Mouse (Mus musculus) embryo, embryonic 10.5 days (tissue): Measurements from ENCODE around the gene Yy1.
A peak's percentile ranks its signal among the peaks of the same experiment; 100 is the strongest.
"Not testable (repeated sequence)": the region's sequence is repeated elsewhere in the genome, so short reads cannot be mapped to it uniquely, and the experiment has no call there.

Experiments used
- DNase-seq: peaks from one replicate; pipeline ENCODE4 v3.0.0-alpha.2; 2015; ENCODE audit warnings: low spot score

The Yy1 gene

GRCm38 (mm10) chr12:108826958-108827535 is 34.3 kb downstream of the Yy1 start:
- DNase-seq: no peak

DNA sequence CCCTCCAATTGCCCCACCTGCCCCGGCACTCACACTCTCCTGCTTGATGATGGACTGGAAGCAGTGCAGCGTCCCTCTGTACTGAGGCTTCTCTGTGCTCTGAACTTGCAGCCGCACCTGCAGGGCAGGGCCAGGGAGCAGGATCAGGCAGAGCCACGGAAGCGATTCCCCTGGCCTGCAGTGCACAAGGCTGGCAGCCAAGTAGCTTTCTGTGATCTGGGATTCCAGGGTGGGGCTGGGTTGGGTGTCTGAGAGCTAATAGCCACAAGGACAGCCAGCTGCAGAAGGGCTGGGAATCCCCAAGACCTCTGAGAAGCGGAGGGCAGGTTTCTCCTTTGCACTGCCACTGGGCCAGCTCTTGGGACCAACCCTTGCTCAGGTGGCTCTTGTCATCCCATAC is 34.9 kb downstream of the Yy1 start:
- DNase-seq: no peak

- DNase-seq: no peak
These were observed 36.9 kb downstream of the Yy1 start for GRCm38 (mm10) chr12:108829636-108830035.

DNA sequence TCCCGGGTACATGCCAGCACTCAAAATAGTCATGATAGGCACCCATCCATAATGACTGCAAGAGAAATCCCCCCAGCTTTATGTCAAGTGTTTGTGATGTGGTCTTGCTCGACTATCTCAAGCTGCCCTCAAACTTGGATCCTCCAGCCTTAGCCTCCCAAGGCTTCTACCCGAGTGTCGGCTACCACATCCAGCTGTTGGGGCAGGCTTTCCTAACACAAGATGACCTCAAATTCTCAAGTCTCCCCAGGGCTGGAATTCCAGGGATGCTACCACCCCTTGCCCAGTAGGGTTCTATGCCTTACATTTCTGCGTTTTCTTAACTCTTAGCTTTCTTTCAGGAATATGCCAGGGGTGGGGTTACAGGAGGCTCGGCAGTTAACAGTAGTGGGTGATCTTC is 37.6 kb downstream of the Yy1 start:
- no peak for DNase-seq

DNA sequence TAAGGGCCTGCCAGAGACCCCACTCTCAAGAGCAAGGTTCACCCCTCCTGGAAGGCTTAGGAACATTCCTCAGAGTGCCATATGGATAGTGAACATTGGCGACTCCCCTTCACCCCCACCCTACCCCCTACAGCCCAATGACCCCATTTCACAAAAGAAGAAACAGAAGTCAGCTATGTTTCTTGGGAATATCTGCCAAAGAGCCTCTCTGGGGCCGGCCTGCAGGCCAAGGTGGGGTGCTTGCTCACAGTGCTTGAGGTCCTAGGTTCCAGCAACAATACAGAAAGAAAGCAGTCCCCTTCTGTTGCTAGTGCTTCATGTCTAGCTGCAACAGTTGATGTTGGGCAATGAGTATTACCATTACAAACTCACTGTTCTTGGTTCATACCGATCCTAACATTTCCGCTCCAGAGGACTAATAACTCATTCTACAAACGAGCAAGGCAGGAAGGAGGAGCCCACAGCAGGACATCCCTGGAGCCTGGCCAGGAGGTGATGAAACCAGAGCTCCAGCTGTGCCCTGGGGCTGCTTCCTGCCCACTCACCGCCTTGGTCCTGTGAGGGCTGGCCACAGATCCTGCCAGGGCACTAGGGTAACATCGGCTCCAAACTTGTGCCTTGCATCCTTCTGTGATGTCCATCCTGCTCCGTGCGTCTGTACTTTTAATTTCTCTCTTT is 39.3 kb downstream of the Yy1 start:
- no peak for DNase-seq

- DNase-seq: no peak
These were observed 40.1 kb downstream of the Yy1 start for GRCm38 (mm10) chr12:108832851-108833250.

- DNase-seq: no peak
These were observed 40.6 kb downstream of the Yy1 start for GRCm38 (mm10) chr12:108833408-108833807.

- no peak for DNase-seq
These were observed 41.6 kb downstream of the Yy1 start for GRCm38 (mm10) chr12:108834337-108834736.

- no peak for DNase-seq
These were observed 42.0 kb downstream of the Yy1 start for GRCm38 (mm10) chr12:108834786-108835185.

GRCm38 (mm10) chr12:108835208-108835839 is 42.6 kb downstream of the Yy1 start:
- DNase-seq: peak; percentile 50

GRCm38 (mm10) chr12:108835840-108836409 is 43.2 kb downstream of the Yy1 start, which contains the start of the genes Slc25a29 and Slc25a47:
Slc25a29 (minus strand) TSS chr12:108835883.
Slc25a47 (plus strand) TSS chr12:108836046.
- peak; percentile 97 for DNase-seq

DNA sequence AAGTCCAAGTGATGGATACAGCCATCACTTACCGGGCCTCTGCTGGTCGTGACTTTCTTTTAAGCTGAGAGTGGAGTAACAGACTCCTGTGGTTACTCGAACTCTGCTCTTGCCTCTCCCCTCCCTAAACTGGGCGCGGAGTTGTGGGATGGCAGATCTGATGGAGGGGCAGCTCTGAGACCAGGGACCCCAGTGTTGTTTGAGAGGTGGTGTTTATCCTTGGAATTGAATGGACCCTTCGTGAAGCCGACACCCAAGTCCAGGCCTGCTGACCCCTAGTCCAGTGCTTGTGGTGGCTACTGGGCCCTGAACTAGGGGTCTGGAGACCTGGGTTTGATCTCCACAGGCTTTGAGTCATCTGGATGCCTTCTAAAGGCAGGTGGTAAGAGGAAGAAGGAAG is 43.9 kb downstream of the Yy1 start:
- peak; percentile 17 for DNase-seq

DNA sequence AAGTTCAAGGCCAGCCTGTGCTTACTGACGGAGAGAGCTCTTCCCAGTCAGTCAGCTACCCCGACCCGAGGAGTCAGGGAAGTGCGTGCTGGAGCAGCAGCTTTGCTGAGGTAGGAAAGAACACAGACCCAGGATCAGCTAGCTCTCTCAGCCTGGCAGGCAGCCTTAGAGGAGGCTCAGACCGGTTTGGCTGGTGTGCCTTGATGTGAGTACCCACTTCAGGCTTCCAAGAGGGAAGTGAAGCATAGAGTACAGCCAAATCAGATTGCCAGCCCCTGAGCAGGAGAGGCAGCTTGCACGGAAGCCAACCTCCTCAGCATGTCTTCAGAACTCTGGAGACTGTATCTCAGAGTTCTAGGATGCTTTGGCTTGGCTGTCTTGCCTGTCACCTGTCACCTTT is 48.4 kb downstream of the Yy1 start:
- DNase-seq: no peak

DNA sequence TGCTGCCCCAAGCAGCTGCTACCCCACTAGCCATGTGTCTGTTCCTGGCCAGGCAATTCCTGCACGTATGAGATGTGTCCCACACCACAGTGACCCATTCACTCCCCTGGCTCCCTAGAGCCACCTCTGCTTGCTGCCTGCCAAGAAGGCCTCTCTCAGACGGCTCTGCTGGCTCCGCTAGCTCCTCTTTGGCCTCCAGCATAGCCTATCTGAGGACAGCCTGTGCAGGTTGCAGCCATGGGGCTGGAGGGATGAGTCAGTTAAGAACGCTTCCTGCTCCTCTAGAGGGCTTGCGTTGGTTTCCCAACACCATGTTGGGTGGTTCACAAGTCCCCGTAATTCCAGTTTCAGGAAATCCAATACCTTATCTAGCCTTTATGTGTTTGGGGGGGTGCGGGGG is 49.9 kb downstream of the Yy1 start:
- no peak for DNase-seq

DNA sequence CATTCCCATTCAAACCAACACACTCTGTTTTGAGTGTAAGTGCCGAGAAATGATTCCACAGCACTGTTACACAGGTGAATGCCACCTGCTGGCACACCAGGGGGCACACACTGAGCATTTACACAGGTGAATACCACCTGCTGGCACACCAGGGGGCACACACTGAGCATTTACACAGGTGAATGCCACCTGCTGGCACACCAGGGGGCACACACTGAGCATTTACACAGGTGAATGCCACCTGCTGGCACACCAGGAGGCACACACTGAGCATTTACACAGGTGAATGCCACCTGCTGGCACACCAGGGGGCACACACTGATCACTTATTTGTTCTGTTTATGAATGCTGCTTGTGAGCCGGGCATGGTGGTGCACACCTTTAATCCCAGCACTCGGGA is 55.3 kb downstream of the Yy1 start:
- DNase-seq: not testable (repeated sequence)

- no peak for DNase-seq
These were observed 56.8 kb downstream of the Yy1 start for GRCm38 (mm10) chr12:108849488-108850022.

- DNase-seq: no peak
These were observed 57.4 kb downstream of the Yy1 start for GRCm38 (mm10) chr12:108850129-108850528.

GRCm38 (mm10) chr12:108850886-108851285 is 58.1 kb downstream of the Yy1 start:
- DNase-seq: no peak

GRCm38 (mm10) chr12:108852822-108853221 is 60.0 kb downstream of the Yy1 start:
- no peak for DNase-seq

DNA sequence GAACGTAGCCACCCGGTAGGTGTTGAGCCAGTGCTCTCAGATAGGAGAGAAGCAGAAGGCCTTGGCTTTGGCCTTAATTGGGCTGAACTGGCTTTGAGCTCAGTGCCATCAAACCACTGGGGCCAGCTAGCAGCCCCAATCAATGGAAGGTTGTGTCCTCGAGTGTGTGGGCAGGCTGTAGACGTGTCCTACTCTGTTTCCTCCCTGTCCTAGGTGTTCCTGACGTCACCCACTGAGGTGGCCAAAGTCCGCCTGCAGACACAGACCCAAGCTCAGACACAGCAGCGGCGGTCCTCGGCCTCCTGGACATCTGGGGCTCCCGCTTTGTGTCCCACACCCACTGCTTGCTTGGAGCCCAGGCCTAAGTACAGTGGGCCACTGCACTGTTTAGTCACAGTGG is 62.3 kb downstream of the Yy1 start:
- no peak for DNase-seq

GRCm38 (mm10) chr12:108856186-108856585 is 63.4 kb downstream of the Yy1 start:
- no peak for DNase-seq

- DNase-seq: no peak
These were observed 64.3 kb downstream of the Yy1 start for GRCm38 (mm10) chr12:108857109-108857508.
